Mouse (Mus musculus) lung, postnatal 25 days (tissue): Measurements from ENCODE around the gene Tmem156.

Source experiments
- DNase-seq: peaks from one replicate; pipeline ENCODE4 v3.0.0; 2022; ENCODE audit warnings: low spot score

Gene Tmem156

GRCm38 (mm10) chr5:65046442-65047284 lies 45.3 kb downstream of the Tmem156 start:
- no peak for DNase-seq

- DNase-seq = no peak
Measured at GRCm38 (mm10) chr5:65045642-65046370, 46.1 kb downstream of the Tmem156 start.

GRCm38 (mm10) chr5:65043407-65043895 lies 48.5 kb downstream of the Tmem156 start:
- DNase-seq = no peak

GRCm38 (mm10) chr5:65040463-65040862 lies 51.5 kb downstream of the Tmem156 start:
- DNase-seq = no peak

GRCm38 (mm10) chr5:65038811-65039571 lies 52.9 kb downstream of the Tmem156 start:
- DNase-seq = no peak

- no peak for DNase-seq
Measured at GRCm38 (mm10) chr5:65038305-65038704, 53.6 kb downstream of the Tmem156 start.

- no peak for DNase-seq
Measured at GRCm38 (mm10) chr5:65036597-65036996, 55.3 kb downstream of the Tmem156 start.

- no peak for DNase-seq
Measured at GRCm38 (mm10) chr5:65028019-65028418, 63.9 kb downstream of the Tmem156 start.

GRCm38 (mm10) chr5:65026776-65027175 lies 65.2 kb downstream of the Tmem156 start:
- no peak for DNase-seq

- DNase-seq = peak; percentile 37
Measured at GRCm38 (mm10) chr5:65025916-65026315, 66.0 kb downstream of the Tmem156 start.

- no peak for DNase-seq
Measured at GRCm38 (mm10) chr5:65024641-65025040, 67.3 kb downstream of the Tmem156 start.

- no peak for DNase-seq
Measured at GRCm38 (mm10) chr5:65022006-65022405, 69.9 kb downstream of the Tmem156 start.

GRCm38 (mm10) chr5:65019823-65020222 lies 72.1 kb downstream of the Tmem156 start:
- peak; percentile 62 for DNase-seq

GRCm38 (mm10) chr5:65019109-65019508 lies 72.8 kb downstream of the Tmem156 start:
- no peak for DNase-seq

GRCm38 (mm10) chr5:65015508-65015907 lies 76.4 kb downstream of the Tmem156 start:
- DNase-seq = no peak

- DNase-seq = no peak
Measured at GRCm38 (mm10) chr5:65011901-65012573, 79.9 kb downstream of the Tmem156 start.

- DNase-seq = no peak
Measured at GRCm38 (mm10) chr5:65006011-65006491, 85.9 kb downstream of the Tmem156 start.

- DNase-seq = no peak
Measured at GRCm38 (mm10) chr5:65005251-65005650, 86.7 kb downstream of the Tmem156 start.
